Mouse (Mus musculus) E14TG2a.4 (cell line): ENCODE measurements around the gene Foxj3.

Experiments used
- CTCF ChIP-seq: conservative IDR thresholded peaks from 2 replicates; pipeline ENCODE4 v1.5.1; 2014; ENCODE audit warnings: low read length
- NANOG ChIP-seq: IDR thresholded peaks from 2 replicates; pipeline ENCODE4 v1.6.1; 2014; ENCODE audit warnings: borderline replicate concordance, low read length, mixed read lengths
- POU5F1 ChIP-seq: IDR thresholded peaks from 2 replicates; pipeline ENCODE4 v1.6.1; 2014; ENCODE audit warnings: low read length, borderline replicate concordance

- no peak for TF ChIP-seq POU5F1
- TF ChIP-seq CTCF, result no peak
- TF ChIP-seq NANOG, result no peak
Observed at GRCm38 (mm10) chr4:119489666-119490065, 47.1 kb upstream of the Foxj3 start.
